Mouse (Mus musculus): ENCODE measurements around the gene Bcas3.
"Not testable (repeated sequence)": the region's sequence is repeated elsewhere in the genome, so short reads cannot be mapped to it uniquely, and the experiment has no call there.

The Bcas3 gene

DNA sequence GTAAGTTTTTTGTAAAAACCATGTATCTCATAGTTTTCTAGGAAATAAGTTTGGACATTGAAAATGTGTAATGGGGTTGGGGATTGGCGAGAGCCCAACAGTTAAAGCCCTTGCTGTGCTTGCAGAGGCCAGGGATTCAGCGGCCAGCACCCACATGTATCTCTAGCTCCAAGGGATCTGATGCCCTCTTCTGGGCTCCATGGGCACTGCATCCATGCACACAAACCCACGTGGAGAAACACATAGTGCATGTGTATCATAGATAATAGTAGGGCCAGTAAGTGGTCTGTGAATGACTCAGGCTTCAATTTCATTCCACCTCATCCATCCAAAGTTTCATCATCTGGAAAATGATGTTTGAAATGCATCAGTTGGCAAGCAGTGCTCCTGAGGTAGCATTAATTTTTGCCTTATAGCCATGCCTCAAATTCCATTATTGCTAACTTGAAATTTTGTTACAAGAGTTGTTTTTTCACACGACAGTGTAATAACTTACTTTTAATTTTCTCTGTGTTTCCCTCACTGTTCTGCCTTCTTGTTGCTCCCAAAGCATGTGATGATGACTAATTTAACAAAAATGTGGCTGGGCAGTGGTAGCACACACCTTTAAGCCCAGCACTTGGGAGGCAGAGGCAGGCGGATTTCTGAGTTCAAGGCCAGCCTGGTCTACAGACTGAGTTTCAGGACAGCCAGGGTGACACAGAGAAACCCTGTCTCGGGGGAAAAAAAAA lies 129.9 kb downstream of the Bcas3 start:
- no peak for DNase-seq (ENCODE audit: low read depth, low spot score)

DNA sequence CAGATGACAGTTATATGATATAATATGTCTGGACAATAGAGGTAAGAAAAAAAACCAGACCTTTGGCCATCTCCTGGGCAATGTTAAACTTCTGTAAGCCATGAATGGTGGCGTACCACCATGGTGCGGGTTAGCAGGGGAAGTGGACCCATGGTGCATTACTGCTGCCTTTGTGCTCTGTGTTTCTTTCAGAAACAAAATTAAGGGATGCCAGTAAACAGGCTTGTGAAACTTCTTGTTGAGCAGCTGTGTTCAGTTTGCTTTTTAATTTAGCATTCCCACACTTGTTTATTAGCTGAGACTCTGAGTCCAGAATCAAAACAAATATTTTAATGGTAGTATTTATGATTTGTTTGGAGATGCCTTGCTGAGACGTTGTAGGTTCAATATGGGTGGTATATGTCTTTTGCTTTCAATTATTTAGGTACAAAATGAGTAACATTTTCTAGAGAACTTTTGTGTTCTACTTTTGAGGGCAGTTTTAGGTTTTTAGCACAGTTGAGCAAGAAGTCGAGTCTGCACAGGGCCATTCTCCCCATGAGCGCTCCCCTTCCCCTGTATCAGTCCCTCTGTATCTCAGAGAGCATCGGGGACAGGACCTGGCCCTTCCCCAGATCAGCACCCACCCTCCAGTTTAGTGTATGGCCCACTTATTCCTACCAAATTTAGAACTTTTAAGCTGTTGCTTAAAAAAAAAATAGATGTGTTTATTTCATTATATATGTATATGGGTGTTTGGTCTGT lies 132.4 kb downstream of the Bcas3 start:
- DNase-seq (ENCODE audit: low read depth, low spot score): no peak

DNA sequence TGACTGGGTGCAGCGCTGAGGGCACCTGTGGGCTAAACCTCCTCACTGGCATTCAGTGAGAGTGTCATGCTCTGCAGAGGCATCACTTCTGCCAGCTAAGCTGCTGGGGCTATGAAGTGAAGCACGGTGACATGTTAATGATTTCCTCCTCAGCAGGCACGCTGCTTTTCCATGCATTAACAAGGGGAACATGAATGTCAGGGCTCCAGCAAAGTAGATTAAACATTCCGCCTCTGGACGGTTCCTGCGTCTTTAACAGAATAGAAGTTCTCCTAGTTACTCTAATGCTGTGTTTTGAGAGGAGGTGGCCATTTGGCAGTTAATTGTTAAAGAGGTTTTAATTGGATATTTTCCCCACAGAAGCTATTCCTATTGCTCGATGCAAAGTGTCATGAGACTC lies 134.5 kb downstream of the Bcas3 start:
- no peak for DNase-seq (ENCODE audit: low read depth, low spot score)

DNA sequence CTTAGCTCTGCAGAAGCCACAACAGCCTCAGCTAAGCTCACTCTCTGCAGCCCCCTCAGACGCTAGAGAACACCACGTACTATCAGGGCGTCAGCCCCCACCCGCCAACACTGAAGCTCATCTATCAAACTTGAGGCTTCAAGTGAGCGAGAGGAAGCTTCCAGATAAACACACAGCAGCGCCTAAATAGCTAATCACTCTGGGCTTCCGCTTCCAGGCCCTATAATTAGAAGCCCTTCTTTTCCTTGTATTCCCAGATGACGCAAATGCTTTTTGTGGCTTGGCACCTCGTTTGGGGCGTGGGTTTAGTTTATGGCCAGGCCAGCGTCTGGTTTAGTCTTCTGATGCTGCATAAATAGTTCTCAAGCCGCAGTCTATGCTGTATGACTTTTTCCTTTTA lies 139.3 kb downstream of the Bcas3 start:
- no peak for DNase-seq (ENCODE audit: low read depth, low spot score)

DNA sequence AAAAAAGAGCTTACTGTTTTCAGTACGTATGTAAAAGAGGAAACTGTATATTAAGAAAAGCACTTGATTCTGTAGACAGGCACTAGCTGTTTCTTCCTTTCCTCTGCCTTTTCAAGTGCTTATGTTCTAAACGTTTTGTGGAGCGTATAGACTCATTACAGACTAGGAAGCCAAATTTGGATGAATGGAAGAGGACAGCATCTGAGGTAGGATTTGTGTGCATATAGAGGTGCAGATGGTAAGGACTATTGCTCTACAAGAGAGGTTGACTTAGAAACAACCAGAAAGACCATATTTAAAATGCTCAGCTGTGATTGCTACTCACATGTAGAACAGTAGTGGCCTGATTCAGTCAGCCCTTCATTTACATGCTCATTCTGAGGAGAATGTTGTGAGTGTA lies 139.7 kb downstream of the Bcas3 start:
- no peak for DNase-seq (ENCODE audit: low read depth, low spot score)

DNA sequence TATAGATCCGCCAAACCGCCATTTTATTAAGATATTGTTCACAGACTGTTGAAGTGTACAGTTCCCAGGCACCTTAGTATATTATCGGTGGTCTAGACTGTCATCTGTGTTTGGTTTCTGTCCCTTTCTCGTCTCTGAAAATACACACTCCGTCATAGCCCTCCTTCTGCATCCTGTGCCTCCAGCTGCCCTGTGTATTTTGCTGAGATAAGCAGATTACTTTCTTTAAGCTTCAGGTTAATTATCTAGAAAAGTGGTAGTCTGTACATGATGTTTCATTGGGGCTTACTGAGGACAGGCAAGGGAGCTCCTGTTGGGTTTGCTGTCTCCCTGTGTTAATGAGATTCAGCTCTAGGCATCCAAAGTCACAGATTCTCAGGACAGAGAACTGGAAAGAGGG lies 146.6 kb downstream of the Bcas3 start:
- DNase-seq (ENCODE audit: low read depth, low spot score): no peak

DNA sequence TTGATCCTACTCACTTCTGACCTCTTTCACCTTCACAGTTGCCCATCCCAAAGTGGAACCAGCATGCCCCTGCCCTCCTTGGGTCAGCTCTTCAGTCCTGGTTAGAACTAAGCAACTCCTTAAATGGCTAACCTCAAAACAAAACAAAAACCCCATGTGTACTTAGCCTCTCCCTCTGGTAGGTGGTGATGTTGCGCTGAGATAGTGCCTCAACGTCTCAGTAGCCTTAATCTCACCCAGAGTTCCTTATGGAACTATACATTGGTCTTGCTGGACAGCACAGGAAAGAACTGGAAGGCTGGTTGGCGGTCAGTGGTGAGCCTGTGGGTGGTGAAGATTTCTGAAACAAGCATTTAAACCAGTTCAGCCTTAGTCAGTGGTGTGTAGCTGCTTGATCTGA lies 149.1 kb downstream of the Bcas3 start:
- DNase-seq (ENCODE audit: low read depth, low spot score): no peak

DNA sequence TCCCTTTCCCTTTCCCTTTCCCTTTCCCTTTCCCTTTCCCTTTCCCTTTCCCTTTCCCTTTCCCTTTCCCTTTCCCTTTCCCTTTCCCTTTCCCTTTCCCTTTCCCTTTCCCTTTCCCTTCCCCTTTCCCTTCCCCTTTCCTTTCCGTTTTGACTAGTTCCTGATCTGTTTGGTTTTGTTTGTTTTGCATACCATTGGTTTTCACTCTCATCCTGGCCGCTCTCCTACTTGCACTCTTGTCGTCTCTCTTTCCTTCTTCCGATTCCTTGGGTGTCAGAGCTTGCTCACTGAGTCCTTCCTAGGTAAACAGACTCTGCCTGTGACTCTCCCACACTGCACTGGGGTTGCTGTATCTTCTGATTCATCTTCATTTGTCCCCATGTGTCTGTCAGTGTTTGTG lies 151.8 kb downstream of the Bcas3 start:
- not testable (repeated sequence) for DNase-seq (ENCODE audit: low read depth, low spot score)

DNA sequence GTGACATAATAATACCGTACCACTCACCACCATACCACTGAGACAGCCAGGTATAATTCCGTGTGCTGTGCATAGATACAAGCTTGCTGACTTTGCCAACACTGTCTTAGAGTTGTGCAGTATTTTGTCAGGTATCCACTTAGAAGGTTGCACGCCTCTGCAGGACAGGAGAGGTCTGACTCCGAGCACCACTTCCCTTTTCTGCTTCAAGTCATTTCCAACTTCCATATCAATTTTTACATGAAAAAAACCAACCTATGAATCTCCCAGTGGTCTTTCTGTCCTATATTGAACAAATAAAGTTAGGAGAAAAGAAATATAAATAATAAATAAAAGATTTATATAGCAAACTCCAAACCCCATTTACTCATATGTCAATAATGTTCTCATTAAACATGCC lies 152.8 kb downstream of the Bcas3 start:
- DNase-seq (ENCODE audit: low read depth, low spot score): no peak

DNA sequence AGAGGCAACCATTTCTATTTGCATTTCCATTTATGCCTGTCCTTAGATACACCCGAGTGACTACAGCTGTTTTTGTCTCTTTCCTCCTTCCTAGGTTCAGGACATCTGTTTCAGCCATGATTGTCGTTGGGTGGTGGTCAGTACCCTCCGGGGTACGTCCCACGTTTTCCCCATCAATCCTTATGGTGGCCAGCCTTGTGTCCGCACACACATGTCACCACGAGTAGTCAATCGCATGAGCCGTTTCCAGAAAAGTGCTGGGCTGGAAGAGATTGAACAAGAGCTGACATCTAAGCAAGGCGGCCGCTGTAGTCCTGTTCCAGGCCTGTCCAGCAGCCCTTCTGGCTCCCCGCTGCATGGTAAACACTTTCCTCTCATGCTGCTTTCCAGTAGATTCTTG lies 156.4 kb downstream of the Bcas3 start:
- DNase-seq (ENCODE audit: low read depth, low spot score): no peak

DNA sequence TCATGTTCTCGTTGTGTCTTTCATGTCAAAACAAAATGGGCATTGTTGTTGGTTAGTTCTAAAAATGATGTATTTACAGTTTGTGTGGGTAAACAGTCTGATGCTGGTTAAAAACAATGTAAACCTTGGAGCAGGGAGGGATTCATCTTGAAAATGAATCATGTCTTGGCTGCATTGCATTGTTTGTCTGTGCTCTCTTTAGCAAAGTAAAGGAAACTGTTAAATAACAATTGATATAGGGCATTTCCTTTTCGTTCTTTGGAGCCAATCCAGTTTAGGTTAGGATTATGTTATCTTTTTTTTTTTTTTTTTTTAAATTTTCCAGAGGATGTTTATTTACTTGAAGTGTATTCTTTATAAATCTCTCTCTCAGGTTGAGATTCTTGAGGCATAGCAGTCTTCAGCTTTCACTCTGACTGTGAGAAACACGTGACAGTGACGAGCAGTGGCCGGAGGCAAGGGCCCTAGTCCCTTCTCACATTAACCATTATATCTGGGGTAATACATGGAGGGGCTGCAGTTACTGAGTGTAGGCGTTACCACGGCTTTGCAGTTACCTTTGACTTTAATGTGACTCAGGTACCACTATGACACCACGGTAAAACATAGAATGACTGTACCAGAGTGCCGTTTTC lies 158.4 kb downstream of the Bcas3 start:
- no peak for DNase-seq (ENCODE audit: low read depth, low spot score)

DNA sequence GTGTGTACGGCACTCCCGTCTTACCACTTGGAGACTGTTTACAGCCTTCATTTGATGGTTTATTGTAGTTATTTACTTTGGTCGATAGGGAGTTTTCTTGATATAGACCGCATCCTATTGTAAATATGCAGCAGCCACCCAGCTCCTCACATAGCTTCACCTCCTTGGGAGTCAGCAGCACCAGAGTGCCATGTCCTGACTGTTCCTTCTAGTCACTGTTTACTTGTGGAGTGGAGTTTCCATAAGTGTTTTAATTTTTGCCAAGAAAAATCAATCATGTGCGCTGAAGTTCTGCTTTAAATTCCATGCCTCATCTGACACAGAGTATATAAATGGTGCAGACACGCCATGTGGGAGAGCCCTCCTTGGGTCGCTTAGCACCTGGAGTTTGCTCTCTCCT lies 163.8 kb downstream of the Bcas3 start:
- no peak for DNase-seq (ENCODE audit: low read depth, low spot score)

DNA sequence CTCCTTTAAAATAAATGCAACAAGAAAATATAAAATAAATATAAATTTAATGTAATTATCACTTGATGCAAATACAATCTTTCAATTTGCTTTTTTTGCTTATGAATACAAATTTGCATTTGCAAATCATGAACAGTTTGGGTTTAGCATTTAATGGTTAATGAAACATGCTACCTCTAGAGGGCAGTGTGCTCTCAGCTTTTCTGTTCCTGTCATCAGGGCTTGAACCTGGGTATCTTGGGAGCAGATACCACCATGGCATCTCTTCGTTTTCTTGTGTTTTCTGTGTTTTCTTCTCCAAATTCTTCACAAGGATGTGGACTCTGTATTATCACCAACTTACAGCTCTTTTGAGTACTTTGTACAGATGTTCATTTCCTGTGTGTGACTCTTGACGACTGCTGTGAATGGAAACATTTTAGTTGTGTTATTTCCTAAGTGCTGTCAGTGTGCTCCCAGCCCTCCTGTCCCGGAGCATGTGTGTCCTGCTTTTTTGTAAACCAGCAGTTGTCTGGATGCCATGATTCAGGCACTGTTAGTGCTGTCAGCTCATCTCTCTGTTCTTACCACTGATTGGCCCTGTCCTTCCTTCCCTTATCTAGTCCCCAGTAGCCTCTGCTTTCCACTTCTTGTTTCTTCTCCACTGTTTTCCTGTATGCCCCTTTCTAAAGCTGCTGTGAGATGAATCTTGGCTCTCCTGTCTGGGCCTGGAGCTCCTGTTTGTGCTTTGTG lies 165.2 kb downstream of the Bcas3 start:
- DNase-seq (ENCODE audit: low read depth, low spot score): no peak

DNA sequence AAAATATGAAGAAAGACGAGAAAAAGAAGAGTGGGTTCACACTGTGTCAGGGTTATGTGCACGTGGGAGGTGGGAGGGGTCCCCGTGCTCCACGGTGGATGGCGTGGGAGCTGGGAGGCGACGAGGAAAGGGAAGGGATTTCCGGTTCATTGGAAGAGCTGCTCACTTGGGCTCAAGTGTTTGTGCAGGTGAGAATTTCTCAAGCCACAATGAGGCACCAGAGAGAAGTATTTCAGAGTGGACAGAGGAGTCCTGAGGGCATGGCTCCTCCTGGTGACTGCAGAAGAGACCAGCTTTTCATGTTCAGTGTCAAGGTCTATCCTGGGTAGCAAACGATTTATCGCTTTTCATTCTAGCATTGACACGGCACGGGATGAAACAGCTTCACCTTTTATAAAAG lies 167.3 kb downstream of the Bcas3 start:
- DNase-seq (ENCODE audit: low read depth, low spot score): no peak

DNA sequence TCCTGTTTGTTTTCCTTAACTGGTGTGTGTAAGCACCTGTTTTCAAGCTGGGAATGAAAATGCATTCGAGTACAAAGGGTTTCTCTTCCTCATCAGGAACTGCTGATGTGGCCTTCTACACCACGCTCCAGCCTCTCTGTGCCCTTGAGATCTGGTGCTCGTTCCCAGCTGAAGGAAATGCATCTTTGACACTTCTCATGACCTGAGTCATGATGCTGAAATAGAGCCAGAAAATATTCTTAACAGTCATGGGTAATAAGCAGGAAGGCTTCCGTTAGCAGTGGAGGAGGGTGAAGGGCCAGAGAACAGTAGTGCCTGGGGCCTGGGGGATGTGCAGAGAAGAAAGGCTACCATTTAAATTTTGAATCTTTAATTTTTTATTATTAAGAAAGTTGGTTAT lies 168.0 kb downstream of the Bcas3 start:
- DNase-seq (ENCODE audit: low read depth, low spot score): no peak

DNA sequence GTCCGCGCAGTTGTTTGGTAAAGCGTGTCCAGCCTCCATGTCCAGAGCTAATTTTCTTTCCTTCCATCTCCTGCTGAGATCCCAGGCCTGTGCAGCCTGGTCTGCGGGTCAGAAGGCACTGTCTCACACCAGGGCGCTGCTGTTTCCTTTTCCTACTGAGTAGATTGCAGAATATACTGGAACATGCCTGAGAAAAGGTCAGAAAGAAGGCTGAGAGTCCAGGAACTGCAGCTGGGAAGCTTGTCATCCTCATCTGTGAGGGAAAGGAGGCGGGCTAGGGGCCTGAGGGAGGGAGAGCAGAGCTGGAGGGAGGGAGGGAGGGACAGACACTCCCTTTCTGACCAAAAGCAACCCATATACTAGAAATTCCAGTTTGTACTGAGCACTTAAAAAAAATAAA lies 170.7 kb downstream of the Bcas3 start:
- DNase-seq (ENCODE audit: low read depth, low spot score): no peak

DNA sequence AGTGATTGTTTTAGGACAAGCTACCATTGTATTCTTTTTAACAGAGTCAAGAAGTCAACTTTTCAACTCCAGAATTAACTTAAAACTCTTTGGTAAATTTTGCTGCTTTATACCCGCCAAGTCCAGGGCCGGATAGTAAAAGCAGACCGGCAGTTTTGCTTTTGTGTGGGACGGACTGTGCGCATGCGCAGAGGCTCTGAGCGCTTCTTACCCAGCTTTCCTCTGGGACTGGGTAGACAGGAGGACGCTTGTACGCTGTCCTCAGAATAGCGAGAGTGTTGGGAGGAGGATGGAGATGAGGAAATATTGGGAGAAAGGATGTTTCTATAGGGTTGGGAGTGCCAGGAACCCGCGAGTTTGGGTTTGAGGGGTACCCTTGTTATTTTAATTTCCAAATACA lies 171.2 kb downstream of the Bcas3 start:
- no peak for DNase-seq (ENCODE audit: low read depth, low spot score)

DNA sequence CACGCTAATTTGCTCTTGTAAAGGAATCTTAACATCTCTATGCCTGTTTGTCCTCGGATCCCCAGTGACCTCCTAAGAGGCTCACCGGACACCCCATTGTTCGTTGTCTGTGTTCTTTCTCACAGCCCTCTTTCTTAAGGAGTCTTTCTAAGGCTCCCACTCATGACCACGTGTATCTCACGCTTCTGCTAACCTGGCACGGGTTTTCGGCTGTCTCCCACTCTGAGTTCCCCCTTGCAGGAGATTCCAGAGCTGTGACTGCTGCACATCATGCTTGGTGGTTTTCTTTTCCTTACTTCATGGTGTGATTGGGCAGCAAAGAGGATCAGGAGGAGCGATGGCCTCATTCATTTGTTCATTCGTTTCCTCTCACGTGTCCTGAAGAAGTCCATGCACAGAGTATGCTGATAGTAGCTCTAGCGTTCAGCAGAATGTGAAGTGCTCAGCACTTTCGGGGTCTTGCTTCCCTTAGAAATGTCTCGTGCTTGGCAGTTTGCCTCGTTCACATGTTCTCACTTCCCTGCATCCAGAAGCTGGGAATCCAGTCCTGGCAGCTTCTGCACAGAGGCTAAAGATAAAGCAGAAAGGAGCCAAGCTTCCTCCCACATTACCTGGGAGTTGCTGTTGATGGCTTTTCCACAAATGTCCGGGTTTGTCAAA lies 172.0 kb downstream of the Bcas3 start:
- DNase-seq (ENCODE audit: low read depth, low spot score): no peak

DNA sequence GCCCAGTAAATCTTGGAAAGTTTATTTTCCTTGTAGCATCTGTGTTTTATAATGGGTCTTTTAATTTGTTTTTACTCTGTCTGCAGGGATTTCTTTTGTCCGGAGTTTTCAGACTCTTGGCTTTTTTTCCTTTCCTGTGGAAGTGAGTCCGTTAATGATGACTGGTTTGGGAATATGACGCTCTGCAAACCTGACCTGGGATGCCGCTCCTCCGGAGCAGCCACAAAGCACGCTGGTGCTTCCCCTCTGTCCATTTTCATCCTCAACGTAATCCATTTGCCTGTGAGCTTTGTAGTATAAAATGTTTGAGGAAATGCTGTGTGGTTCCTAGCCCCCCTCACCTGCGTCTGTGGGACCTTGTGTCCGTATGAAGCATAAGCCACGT lies 172.5 kb downstream of the Bcas3 start:
- no peak for DNase-seq (ENCODE audit: low read depth, low spot score)

DNA sequence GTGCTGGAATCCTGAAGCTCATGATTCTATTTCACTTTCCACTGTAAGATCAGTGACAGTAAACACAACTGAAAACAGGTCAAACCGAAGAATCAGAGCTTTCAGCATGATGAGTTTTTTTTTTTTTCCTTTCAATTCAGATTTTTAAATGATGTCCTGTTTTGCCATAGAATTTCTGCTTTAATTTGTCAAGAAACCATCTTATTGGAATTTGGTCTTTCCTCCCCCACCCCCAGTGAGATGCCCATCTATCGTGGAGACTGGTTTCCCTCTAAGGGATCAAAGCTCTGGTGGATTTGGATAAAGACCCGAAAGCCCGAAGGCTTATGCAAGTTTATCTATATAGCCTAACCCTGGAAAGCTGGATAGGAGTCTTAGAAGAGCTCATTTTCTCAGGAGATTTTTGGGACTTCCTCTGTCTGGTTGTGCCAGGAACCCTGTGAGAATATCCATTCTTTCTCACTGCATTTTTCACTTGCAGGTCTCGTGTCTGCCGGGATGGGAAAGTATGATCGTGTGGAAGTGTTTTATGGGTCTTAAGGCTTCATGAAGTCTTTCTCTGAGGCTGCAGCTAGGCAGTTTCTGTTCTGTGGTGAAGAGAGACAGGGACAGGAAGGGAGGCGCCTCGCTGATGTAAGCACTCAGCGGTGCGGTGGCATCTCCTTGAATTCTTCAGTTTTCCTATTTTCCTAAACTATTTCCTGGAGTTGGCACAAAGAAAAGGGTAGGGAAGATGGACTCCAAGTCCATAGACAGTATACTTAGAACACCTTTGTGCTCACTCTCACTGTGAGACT lies 173.2 kb downstream of the Bcas3 start:
- DNase-seq (ENCODE audit: low read depth, low spot score): no peak

DNA sequence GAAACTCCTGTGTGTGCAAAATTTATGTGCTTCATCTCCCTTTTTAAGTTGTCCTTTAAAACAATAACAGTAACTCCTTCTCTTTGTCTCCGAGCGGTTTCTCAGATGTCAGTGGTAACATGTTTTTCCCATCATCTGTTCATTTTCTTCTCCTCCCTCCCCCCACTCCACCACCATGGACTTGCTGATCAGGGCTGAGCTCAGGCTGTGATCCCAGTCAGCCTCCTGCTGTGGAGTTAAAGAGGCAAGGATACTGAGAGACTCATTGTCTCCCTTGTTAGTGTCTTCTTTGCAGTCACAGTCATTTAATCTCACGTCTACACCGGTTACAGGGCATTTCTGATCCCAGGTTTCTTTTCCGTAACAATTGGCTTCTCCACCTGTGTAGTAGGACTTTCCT lies 174.3 kb downstream of the Bcas3 start:
- DNase-seq (ENCODE audit: low read depth, low spot score): no peak
